In the genomic region with DNA sequence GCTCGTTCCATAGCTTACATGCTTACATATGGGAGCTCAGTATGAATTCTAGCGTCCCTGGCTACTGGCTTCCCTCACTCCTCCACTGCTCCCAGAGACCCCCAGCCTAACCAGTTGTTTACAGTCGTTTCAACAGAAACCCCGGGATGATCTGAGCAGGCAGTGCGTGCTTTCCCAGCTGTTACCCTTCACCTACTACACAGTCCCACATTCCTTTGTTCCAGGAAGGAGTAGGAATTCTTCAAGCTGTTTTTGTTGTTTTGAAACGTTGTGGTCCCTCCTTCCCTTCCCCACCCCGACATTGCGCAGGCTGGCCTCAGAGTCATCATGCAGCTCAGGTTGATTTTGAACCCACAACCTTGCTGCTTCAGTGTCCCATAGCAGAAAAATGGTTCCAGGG, we compare ENCODE assay signal across 10 mouse cellular contexts. TPM values are rescaled to one million over a fixed set of nuclear protein-coding genes. Genes with fewer than 3 reads are reported as not detected.
DNase-seq lines count a peak whose midpoint lies in the region; ATAC-seq and TF ChIP-seq lines count a peak whose summit lies in the region.
"Had no signal": no experiment of that assay in that cellular context is flagged by ENCODE, and none has a peak within 500 bp of the region (broad histone marks: within the 10 kb centered on the region; RNA-seq: fewer than 3 reads in every experiment).

No protein-coding gene starts in this region.

- H3K27me3 ChIP-seq in forebrain, embryonic 12.5 days, result peaks cover 52% of the 10 kb centered on the region
- no peaks in the 10 kb centered on the region; the same call in 1 of the 2 replicates for H3K27me3 ChIP-seq in forebrain, embryonic 16.5 days (replicated peaks; ENCODE audit: control insufficient read depth, insufficient read depth, low read length)
- H3K27me3 ChIP-seq in kidney, postnatal 0 days (ENCODE audit: insufficient read depth, low read length), result no peaks in the 10 kb centered on the region
- H3K27me3 ChIP-seq in hindbrain, embryonic 12.5 days, result peaks cover 49% of the 10 kb centered on the region
- H3K27me3 ChIP-seq in limb, embryonic 15.5 days, result no peaks in the 10 kb centered on the region

- H3K4me1 ChIP-seq in forebrain, embryonic 12.5 days, result peaks cover 26% of the 10 kb centered on the region
- peaks cover 22% of the 10 kb centered on the region for H3K4me1 ChIP-seq in forebrain, embryonic 16.5 days (replicated peaks; ENCODE audit: control insufficient read depth, insufficient read depth, low read length)
- H3K4me1 ChIP-seq in kidney, postnatal 0 days (replicated peaks; ENCODE audit: insufficient read depth, low read length), result peaks cover 8% of the 10 kb centered on the region; the same call in 1 of the 2 replicates
- H3K4me1 ChIP-seq in hindbrain, embryonic 12.5 days, result peaks cover 26% of the 10 kb centered on the region
- peaks cover 38% of the 10 kb centered on the region for H3K4me1 ChIP-seq in limb, embryonic 15.5 days

- no peak overlapping the region for H3K9ac ChIP-seq in forebrain, embryonic 12.5 days
- H3K9ac ChIP-seq in forebrain, embryonic 16.5 days (replicated peaks; ENCODE audit: low read depth, low read length), result no peak overlapping the region
- H3K9ac ChIP-seq in kidney, postnatal 0 days (ENCODE audit: low read depth, low read length), result peak overlapping the region; percentile 73
- H3K9ac ChIP-seq in hindbrain, embryonic 12.5 days, result no peak overlapping the region
- H3K9ac ChIP-seq in limb, embryonic 15.5 days, result no peak overlapping the region

- no peak for ATAC-seq in forebrain, embryonic 12.5 days (ENCODE audit: low FRiP score)
- no peak for ATAC-seq in forebrain, embryonic 16.5 days
- ATAC-seq in kidney, postnatal 0 days (replicated peaks; ENCODE audit: low FRiP score, low read depth), result no peak
- ATAC-seq in hindbrain, embryonic 12.5 days (ENCODE audit: low FRiP score), result no peak
- ATAC-seq in limb, embryonic 15.5 days (ENCODE audit: insufficient number of reproducible peaks, low FRiP score, low TSS enrichment, low read depth), result no peak

- no peak overlapping the region for H3K27ac ChIP-seq in forebrain, embryonic 12.5 days
- H3K27ac ChIP-seq in forebrain, embryonic 16.5 days (ENCODE audit: low read length), result no peak overlapping the region
- H3K27ac ChIP-seq in kidney, postnatal 0 days, result peak overlapping the region; percentile 93
- H3K27ac ChIP-seq in hindbrain, embryonic 12.5 days, result no peak overlapping the region
- no peak overlapping the region for H3K27ac ChIP-seq in limb, embryonic 15.5 days

- no peak for TF ChIP-seq CTCF in kidney, postnatal 0 days (IDR thresholded peaks at IDR 0.05; ENCODE audit: low read depth)

- peak; percentile 68 for DNase-seq in kidney, postnatal 0 days (ENCODE audit: low spot score)
- no peak for DNase-seq in kidney, adult 18-20 months
- no peak for DNase-seq in adrenal gland, postnatal 14 days
- no peak for DNase-seq in cerebellum, postnatal 14 days

- H3K4me3 ChIP-seq in forebrain, embryonic 12.5 days (replicated peaks), result no peak overlapping the region
- no peak overlapping the region for H3K4me3 ChIP-seq in forebrain, embryonic 16.5 days (replicated peaks; ENCODE audit: low read length)
- H3K4me3 ChIP-seq in kidney, postnatal 0 days (replicated peaks; ENCODE audit: low read depth, low read length), result peak overlapping the region; percentile 44
- H3K4me3 ChIP-seq in hindbrain, embryonic 12.5 days, result no peak overlapping the region
- peak overlapping the region; percentile 39; the same call in 1 of the 2 replicates for H3K4me3 ChIP-seq in limb, embryonic 15.5 days

- WGBS in forebrain, embryonic 12.5 days, result 30% methylated on average over 8 of the region's 8 CpGs
- whole genome bisulfite sequencing in forebrain, embryonic 16.5 days, result 32% methylated on average over 8 of the region's 8 CpGs
- WGBS in kidney, postnatal 0 days, result 19% methylated on average over 8 of the region's 8 CpGs
- 23% methylated on average over 8 of the region's 8 CpGs for WGBS in hindbrain, embryonic 12.5 days
- 25% methylated on average over 8 of the region's 8 CpGs for WGBS in limb, embryonic 15.5 days

- peak overlapping the region; percentile 54; the same call in 1 of the 2 replicates for H3K4me2 ChIP-seq in forebrain, embryonic 12.5 days
- H3K4me2 ChIP-seq in forebrain, embryonic 16.5 days (ENCODE audit: low read length), result no peak overlapping the region
- peak overlapping the region; percentile 65 for H3K4me2 ChIP-seq in kidney, postnatal 0 days (ENCODE audit: low read length)
- peak overlapping the region; percentile 52 for H3K4me2 ChIP-seq in hindbrain, embryonic 12.5 days (replicated peaks)
- H3K4me2 ChIP-seq in limb, embryonic 15.5 days, result peak overlapping the region; percentile 71

- H3K36me3 ChIP-seq in forebrain, embryonic 12.5 days (replicated peaks), result no peaks in the 10 kb centered on the region
- no peaks in the 10 kb centered on the region for H3K36me3 ChIP-seq in forebrain, embryonic 16.5 days (ENCODE audit: control insufficient read depth, insufficient read depth)
- 0 out of 2 replicates have a peak, but pooled peaks cover 3% of the 10 kb centered on the region for H3K36me3 ChIP-seq in kidney, postnatal 0 days (ENCODE audit: insufficient read depth, low read length)
- H3K36me3 ChIP-seq in hindbrain, embryonic 12.5 days, result no peaks in the 10 kb centered on the region
- H3K36me3 ChIP-seq in limb, embryonic 15.5 days, result no peaks in the 10 kb centered on the region

- H3K9me3 ChIP-seq in forebrain, embryonic 12.5 days, result no peaks in the 10 kb centered on the region
- H3K9me3 ChIP-seq in forebrain, embryonic 16.5 days (ENCODE audit: control insufficient read depth, low read length), result no peaks in the 10 kb centered on the region
- no peaks in the 10 kb centered on the region for H3K9me3 ChIP-seq in kidney, postnatal 0 days (replicated peaks; ENCODE audit: low read length)
- H3K9me3 ChIP-seq in hindbrain, embryonic 12.5 days (replicated peaks), result no peaks in the 10 kb centered on the region
- H3K9me3 ChIP-seq in limb, embryonic 15.5 days, result no peaks in the 10 kb centered on the region

RNA-seq across cellular contexts. Expression of a gene that starts 0.6 kb away (rescaled TPM):
- polyA plus RNA-seq in forebrain, embryonic 12.5 days (2016; fragmentation: Nextera tagmentation; extraction: Ambion mirVana), result 0.52 and 0.97 TPM in 2 replicates
- polyA plus RNA-seq in forebrain, embryonic 16.5 days (2015; fragmentation: Nextera tagmentation; extraction: Ambion mirVana), result 0.26 and 0.35 TPM in 2 replicates
- polyA plus RNA-seq in kidney, postnatal 0 days (2015; fragmentation: Nextera tagmentation; extraction: Ambion mirVana), result 34.7 and 37.5 TPM in 2 replicates
- 1.7 and 2.5 TPM in 2 replicates for polyA plus RNA-seq in hindbrain, embryonic 12.5 days (2016; fragmentation: Nextera tagmentation; extraction: Ambion mirVana)
- polyA plus RNA-seq in limb, embryonic 15.5 days (2015; fragmentation: Nextera tagmentation; extraction: Ambion mirVana), result 10.3 and 11.1 TPM in 2 replicates
- 12.1 and 13.5 TPM in 2 replicates for total RNA-seq in adrenal gland, postnatal 14 days (2021)
- total RNA-seq: MEL had no signal

RNA-seq across cellular contexts. Expression of a gene that starts 14.4 kb away (rescaled TPM):
- polyA plus RNA-seq in forebrain, embryonic 12.5 days (2016; fragmentation: Nextera tagmentation; extraction: Ambion mirVana), result 0.19 and 0.26 TPM in 2 replicates
- 0.38 and 0.48 TPM in 2 replicates for polyA plus RNA-seq in forebrain, embryonic 16.5 days (2015; fragmentation: Nextera tagmentation; extraction: Ambion mirVana)
- polyA plus RNA-seq in kidney, postnatal 0 days (2015; fragmentation: Nextera tagmentation; extraction: Ambion mirVana), result 0.40 TPM in 1 of 2 replicates, not detected in the other
- 0.08 TPM in 1 of 2 replicates, not detected in the other for polyA plus RNA-seq in hindbrain, embryonic 12.5 days (2016; fragmentation: Nextera tagmentation; extraction: Ambion mirVana)
- 0.27 TPM in 2 replicates for polyA plus RNA-seq in limb, embryonic 15.5 days (2015; fragmentation: Nextera tagmentation; extraction: Ambion mirVana)
- total RNA-seq in adrenal gland, postnatal 14 days (2021), result not detected in 2 replicates
- total RNA-seq: gastrocnemius, postnatal 10 days; MEL had no signal

RNA-seq across cellular contexts. Expression of a gene that starts 21.2 kb away (rescaled TPM):
- polyA plus RNA-seq in forebrain, embryonic 12.5 days (2016; fragmentation: Nextera tagmentation; extraction: Ambion mirVana), result 3.7 and 3.8 TPM in 2 replicates
- 1.9 and 2.6 TPM in 2 replicates for polyA plus RNA-seq in forebrain, embryonic 16.5 days (2015; fragmentation: Nextera tagmentation; extraction: Ambion mirVana)
- 3.2 and 3.5 TPM in 2 replicates for polyA plus RNA-seq in kidney, postnatal 0 days (2015; fragmentation: Nextera tagmentation; extraction: Ambion mirVana)
- 4.2 and 5.2 TPM in 2 replicates for polyA plus RNA-seq in hindbrain, embryonic 12.5 days (2016; fragmentation: Nextera tagmentation; extraction: Ambion mirVana)
- polyA plus RNA-seq in limb, embryonic 15.5 days (2015; fragmentation: Nextera tagmentation; extraction: Ambion mirVana), result 1.5 and 1.6 TPM in 2 replicates
- total RNA-seq in adrenal gland, postnatal 14 days (2021), result 3.9 and 5.6 TPM in 2 replicates
- total RNA-seq: gastrocnemius, postnatal 10 days had no signal

RNA-seq across cellular contexts. Expression of a gene that starts 26.4 kb away (rescaled TPM):
- polyA plus RNA-seq in forebrain, embryonic 12.5 days (2016; fragmentation: Nextera tagmentation; extraction: Ambion mirVana), result 9.6 and 12.1 TPM in 2 replicates
- 5.4 and 12.1 TPM in 2 replicates for polyA plus RNA-seq in forebrain, embryonic 16.5 days (2015; fragmentation: Nextera tagmentation; extraction: Ambion mirVana)
- 4.4 and 5.2 TPM in 2 replicates for polyA plus RNA-seq in kidney, postnatal 0 days (2015; fragmentation: Nextera tagmentation; extraction: Ambion mirVana)
- 19.1 and 21.4 TPM in 2 replicates for polyA plus RNA-seq in hindbrain, embryonic 12.5 days (2016; fragmentation: Nextera tagmentation; extraction: Ambion mirVana)
- 27.7 and 30.8 TPM in 2 replicates for polyA plus RNA-seq in limb, embryonic 15.5 days (2015; fragmentation: Nextera tagmentation; extraction: Ambion mirVana)
- 0.89 and 1.5 TPM in 2 replicates for total RNA-seq in adrenal gland, postnatal 14 days (2021)

RNA-seq across cellular contexts. Expression of a gene that starts 48.7 kb away (rescaled TPM):
- 2.8 and 3.0 TPM in 2 replicates for polyA plus RNA-seq in forebrain, embryonic 12.5 days (2016; fragmentation: Nextera tagmentation; extraction: Ambion mirVana)
- polyA plus RNA-seq in forebrain, embryonic 16.5 days (2015; fragmentation: Nextera tagmentation; extraction: Ambion mirVana), result 6.6 and 6.7 TPM in 2 replicates
- 4.0 and 5.6 TPM in 2 replicates for polyA plus RNA-seq in kidney, postnatal 0 days (2015; fragmentation: Nextera tagmentation; extraction: Ambion mirVana)
- polyA plus RNA-seq in hindbrain, embryonic 12.5 days (2016; fragmentation: Nextera tagmentation; extraction: Ambion mirVana), result 3.4 and 4.6 TPM in 2 replicates
- polyA plus RNA-seq in limb, embryonic 15.5 days (2015; fragmentation: Nextera tagmentation; extraction: Ambion mirVana), result 3.6 and 3.7 TPM in 2 replicates
- 9.2 and 10.6 TPM in 2 replicates for total RNA-seq in adrenal gland, postnatal 14 days (2021)

Comparison
In these comparisons a context has a peak if more than half of its experiments do, and no peak if none do; other contexts are left out.
1. H3K4me3 ChIP-seq: peak in kidney, postnatal 0 days (single experiment) and limb, embryonic 15.5 days (single experiment); none in forebrain, embryonic 12.5 days (single experiment), forebrain, embryonic 16.5 days (single experiment) and hindbrain, embryonic 12.5 days (single experiment).